11 mouse cellular contexts compared by ENCODE assay signal in the genomic region with DNA sequence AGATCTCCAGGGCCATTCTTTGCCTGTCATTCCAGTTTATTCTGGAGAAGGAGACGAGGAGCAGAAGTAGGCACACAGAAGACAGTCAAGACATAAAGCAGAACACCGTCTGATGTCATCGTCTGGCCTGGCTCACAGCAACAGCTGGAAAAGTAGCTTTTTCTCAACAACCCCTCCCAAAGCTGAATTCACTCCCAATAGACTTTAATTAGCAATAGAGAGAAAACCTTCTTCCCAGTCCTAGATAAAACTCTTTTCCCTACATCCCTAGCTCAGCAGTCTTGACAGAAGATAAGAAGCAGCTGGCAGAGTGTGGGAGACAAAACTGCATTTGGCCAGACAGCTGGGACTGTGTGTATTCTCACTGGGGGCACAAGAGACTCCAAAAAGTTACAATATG. TPM values are rescaled to one million over a fixed set of nuclear protein-coding genes. Genes with fewer than 3 reads are reported as not detected.
DNase-seq lines count a peak whose midpoint lies in the region; ATAC-seq and TF ChIP-seq lines count a peak whose summit lies in the region.
"Had no signal": no experiment of that assay in that cellular context is flagged by ENCODE, and none has a peak within 500 bp of the region (broad histone marks: within the 10 kb centered on the region; RNA-seq: fewer than 3 reads in every experiment).

No protein-coding gene starts in this region.

- no peaks in the 10 kb centered on the region for H3K4me1 ChIP-seq in liver, embryonic 11.5 days (replicated peaks; ENCODE audit: control insufficient read depth, insufficient read depth, low read length)
- H3K4me1 ChIP-seq in heart, adult 2 months (ENCODE audit: control insufficient read depth, insufficient read depth, low read length) = 0 out of 2 replicates have a peak, but pooled peaks cover 2% of the 10 kb centered on the region
- H3K4me1 ChIP-seq in intestine, embryonic 15.5 days (replicated peaks) = no peaks in the 10 kb centered on the region
- no peaks in the 10 kb centered on the region for H3K4me1 ChIP-seq in stomach, embryonic 16.5 days (ENCODE audit: control insufficient read depth, insufficient read depth, low read length)
- H3K4me1 ChIP-seq: embryonic facial prominence, embryonic 15.5 days; hindbrain, embryonic 12.5 days had no signal

- H3K36me3 ChIP-seq in liver, embryonic 11.5 days (ENCODE audit: control insufficient read depth, insufficient read depth, low read length) = no peaks in the 10 kb centered on the region
- H3K36me3 ChIP-seq in heart, adult 2 months (ENCODE audit: control insufficient read depth, insufficient read depth, low read length) = no peaks in the 10 kb centered on the region
- no peaks in the 10 kb centered on the region for H3K36me3 ChIP-seq in intestine, embryonic 15.5 days
- no peaks in the 10 kb centered on the region for H3K36me3 ChIP-seq in stomach, embryonic 16.5 days (ENCODE audit: control insufficient read depth, insufficient read depth, low read length)
- H3K36me3 ChIP-seq: embryonic facial prominence, embryonic 15.5 days; hindbrain, embryonic 12.5 days had no signal

- no peak overlapping the region for H3K4me3 ChIP-seq in liver, embryonic 11.5 days (ENCODE audit: low read depth, low read length)
- H3K4me3 ChIP-seq in heart, adult 2 months = no peak overlapping the region
- no peak overlapping the region for H3K4me3 ChIP-seq in intestine, embryonic 15.5 days (replicated peaks)
- H3K4me3 ChIP-seq in stomach, embryonic 16.5 days (replicated peaks; ENCODE audit: low read length) = no peak overlapping the region
- H3K4me3 ChIP-seq: embryonic facial prominence, embryonic 15.5 days; hindbrain, embryonic 12.5 days had no signal

- no peaks in the 10 kb centered on the region for H3K27me3 ChIP-seq in liver, embryonic 11.5 days (replicated peaks; ENCODE audit: control insufficient read depth, insufficient read depth, low read length)
- H3K27me3 ChIP-seq in heart, adult 2 months (ENCODE audit: control insufficient read depth, insufficient read depth, low read length) = no peaks in the 10 kb centered on the region
- no peaks in the 10 kb centered on the region for H3K27me3 ChIP-seq in intestine, embryonic 15.5 days (replicated peaks)
- H3K27me3 ChIP-seq in stomach, embryonic 16.5 days (ENCODE audit: control insufficient read depth, insufficient read depth, low read length) = no peaks in the 10 kb centered on the region
- H3K27me3 ChIP-seq: embryonic facial prominence, embryonic 15.5 days; hindbrain, embryonic 12.5 days had no signal

- WGBS in liver, embryonic 11.5 days = 52% methylated on average over 3 of the region's 3 CpGs
- 17% methylated on average over 3 of the region's 3 CpGs for whole genome bisulfite sequencing in heart, adult 2 months
- 37% methylated on average over 3 of the region's 3 CpGs for WGBS in intestine, embryonic 15.5 days
- 21% methylated on average over 3 of the region's 3 CpGs for WGBS in stomach, embryonic 16.5 days

- peak; percentile 6 for DNase-seq in liver
- DNase-seq in liver, embryonic 11.5 days (ENCODE audit: low spot score) = no peak
- DNase-seq in heart, adult 2 months = peak; percentile 69 to 71
- DNase-seq in right cerebral cortex, postnatal 36 days (ENCODE audit: low spot score in 2 of 2) = no peak
- DNase-seq in left cerebral cortex, postnatal 4 days = no peak
- no peak for DNase-seq in left cerebral cortex, adult 18-20 months (ENCODE audit: low spot score in 2 of 2)
- DNase-seq: thymus, postnatal 4 days had no signal

- H3K9me3 ChIP-seq in liver, embryonic 11.5 days (ENCODE audit: control insufficient read depth, low read length) = no peaks in the 10 kb centered on the region
- no peaks in the 10 kb centered on the region for H3K9me3 ChIP-seq in intestine, embryonic 15.5 days
- no peaks in the 10 kb centered on the region for H3K9me3 ChIP-seq in stomach, embryonic 16.5 days (replicated peaks; ENCODE audit: control insufficient read depth, low read length)
- H3K9me3 ChIP-seq: embryonic facial prominence, embryonic 15.5 days; hindbrain, embryonic 12.5 days had no signal

- intact Hi-C loops in heart, adult 2 months (cut with DNase I) = no loop called here
- intact Hi-C loops in left cerebral cortex, postnatal 4 days (cut with DNase I) = no loop called here

- TF ChIP-seq EP300 in heart, adult 2 months (IDR thresholded peaks at IDR 0.05; ENCODE audit: insufficient read depth, low read depth, low read length) = no peak

- no peaks in the 10 kb centered on the region for H3K79me2 ChIP-seq in heart, adult 2 months (replicated peaks; ENCODE audit: control insufficient read depth, insufficient read depth, low read length)

- no peak; the same call in 1 of the 2 replicates for ATAC-seq in liver, embryonic 11.5 days (replicated peaks; ENCODE audit: low FRiP score)
- peak; percentile 90 for ATAC-seq in intestine, embryonic 15.5 days
- ATAC-seq in stomach, embryonic 16.5 days (ENCODE audit: insufficient read depth, low FRiP score) = peak; percentile 91

- H3K4me2 ChIP-seq in liver, embryonic 11.5 days = no peak overlapping the region
- no peak overlapping the region for H3K4me2 ChIP-seq in intestine, embryonic 15.5 days (replicated peaks)
- no peak overlapping the region for H3K4me2 ChIP-seq in stomach, embryonic 16.5 days (ENCODE audit: low read depth, low read length)
- H3K4me2 ChIP-seq: embryonic facial prominence, embryonic 15.5 days; hindbrain, embryonic 12.5 days had no signal

- no peak overlapping the region for H3K9ac ChIP-seq in liver, embryonic 11.5 days (ENCODE audit: low read depth, low read length)
- H3K9ac ChIP-seq in heart, adult 2 months (ENCODE audit: low read depth, low read length) = no peak overlapping the region
- no peak overlapping the region for H3K9ac ChIP-seq in intestine, embryonic 15.5 days
- H3K9ac ChIP-seq in stomach, embryonic 16.5 days (ENCODE audit: low read length) = no peak overlapping the region
- H3K9ac ChIP-seq: embryonic facial prominence, embryonic 15.5 days; hindbrain, embryonic 12.5 days had no signal

- no peak overlapping the region for H3K27ac ChIP-seq in liver, embryonic 11.5 days (ENCODE audit: low read depth, low read length)
- H3K27ac ChIP-seq in heart, adult 2 months = no peak overlapping the region; the same call in 1 of the 2 replicates
- H3K27ac ChIP-seq in intestine, embryonic 15.5 days = no peak overlapping the region
- H3K27ac ChIP-seq in stomach, embryonic 16.5 days (ENCODE audit: low read length) = no peak overlapping the region
- H3K27ac ChIP-seq: embryonic facial prominence, embryonic 15.5 days; hindbrain, embryonic 12.5 days had no signal

- no peak for TF ChIP-seq CTCF in heart, adult 2 months (IDR thresholded peaks at IDR 0.05)

- no peak for TF ChIP-seq POLR2A in heart, adult 2 months (IDR thresholded peaks at IDR 0.05; ENCODE audit: insufficient read depth, low read depth, low read length)

RNA-seq across cellular contexts. Expression of a gene that starts 59.3 kb away (rescaled TPM):
- 2.3 and 2.6 TPM in 2 replicates for polyA plus RNA-seq in liver, embryonic 11.5 days (2014; fragmentation: Nextera tagmentation; extraction: Ambion mirVana)
- 1 to 10 TPM; 5.4 to 5.8 TPM for total RNA-seq in heart, adult 2 months (2021)
- polyA plus RNA-seq in heart, adult 2 months (2012; rRNA removed) = 4.6 and 7.8 TPM in 2 replicates
- polyA plus RNA-seq in intestine, embryonic 15.5 days (2015; fragmentation: Nextera tagmentation; extraction: Ambion mirVana) = 7.3 and 7.5 TPM in 2 replicates
- polyA plus RNA-seq in stomach, embryonic 16.5 days (2015; fragmentation: Nextera tagmentation; extraction: Ambion mirVana) = 22.1 and 22.4 TPM in 2 replicates
- total RNA-seq in left cerebral cortex, postnatal 4 days (2021) = 1 to 10 TPM; 1.2 to 1.6 TPM
- total RNA-seq in left cerebral cortex, adult 18-20 months (2021) = 1 to 10 TPM; 1.3 to 2.2 TPM

Comparison
In these comparisons a context has a peak if more than half of its experiments do, and no peak if none do; other contexts are left out.
1. DNase-seq: peak in liver (single experiment) and heart, adult 2 months (2 of 2); none in liver, embryonic 11.5 days (single experiment), right cerebral cortex, postnatal 36 days (0 of 2), left cerebral cortex, postnatal 4 days (single experiment) and left cerebral cortex, adult 18-20 months (0 of 2).